Mouse (Mus musculus) hindbrain, embryonic 16.5 days (tissue): ENCODE measurements around the gene Cdk6. TPM values are rescaled to one million over a fixed set of nuclear protein-coding genes. Genes with fewer than 3 reads are reported as not detected.
A peak's percentile ranks its signal among the peaks of the same experiment; 100 is the strongest.

Experiments used
- ATAC-seq: fragments of 200-750 bp; cut with Nextera tagmentation; 2 replicates; pipeline ENCODE4 v1.8.0; 2017; ENCODE audit warnings: moderate TSS enrichment, moderate library complexity
- H3K27ac ChIP-seq: fragments of 300-500 bp; sonication (generic); 2 replicates; pipeline ENCODE4 v1.5.1; 2014; ENCODE audit warnings: low read depth, mild to moderate bottlenecking, control low read depth, low read length, moderate library complexity
- H3K27me3 ChIP-seq: fragments of 300-500 bp; sonication (generic); replicated peaks from 2 replicates; pipeline ENCODE4 v1.6.1; 2014; ENCODE audit warnings: low read length; ENCODE audit not compliant: control insufficient read depth, insufficient read depth
- H3K36me3 ChIP-seq: fragments of 300-500 bp; sonication (generic); 2 replicates; pipeline ENCODE4 v1.6.1; 2014; ENCODE audit warnings: mild to moderate bottlenecking, low read length, moderate library complexity, mixed read lengths; ENCODE audit not compliant: control insufficient read depth, insufficient read depth
- H3K4me1 ChIP-seq: fragments of 300-500 bp; sonication (generic); 2 replicates; pipeline ENCODE4 v1.6.1; 2014; ENCODE audit warnings: low read depth, low read length; ENCODE audit not compliant: control insufficient read depth, insufficient read depth
- H3K4me2 ChIP-seq: fragments of 300-500 bp; sonication (generic); 2 replicates; pipeline ENCODE4 v1.6.1; 2014; ENCODE audit warnings: mild to moderate bottlenecking, low read length, control low read depth, moderate library complexity
- H3K4me3 ChIP-seq: fragments of 300-500 bp; sonication (generic); 2 replicates; pipeline ENCODE4 v1.5.1; 2014; ENCODE audit warnings: mild to moderate bottlenecking, low read length, control low read depth, moderate library complexity
- H3K9ac ChIP-seq: fragments of 300-500 bp; sonication (generic); 2 replicates; pipeline ENCODE4 v1.6.1; 2014; ENCODE audit warnings: low read depth, mild to moderate bottlenecking, control low read depth, low read length, moderate library complexity
- H3K9me3 ChIP-seq: fragments of 300-500 bp; sonication (generic); 2 replicates; pipeline ENCODE4 v1.6.1; 2014; ENCODE audit warnings: mild to moderate bottlenecking, low read length, moderate library complexity; ENCODE audit not compliant: control insufficient read depth
- WGBS: fragments of 180-500 bp; shearing (Covaris S2); extraction: QIAGEN DNeasy Blood & Tissue Kit; methylation state at CpG from one replicate; pipeline ENCODE4 v1.1.7; 2014; 5-methylcytosine and 5-hydroxymethylcytosine counted together
- polyA plus RNA-seq: library from polyadenylated mRNA; unstranded; fragments of >200 nt; fragmentation: Nextera tagmentation; extraction: Ambion mirVana; gene quantifications from 2 replicates; pipeline ENCODE4 v1.2.1, GENCODE M21; 2015

The Cdk6 gene
- polyA plus RNA-seq, 1 experiment from 2014 or later = 13.9 TPM

DNA sequence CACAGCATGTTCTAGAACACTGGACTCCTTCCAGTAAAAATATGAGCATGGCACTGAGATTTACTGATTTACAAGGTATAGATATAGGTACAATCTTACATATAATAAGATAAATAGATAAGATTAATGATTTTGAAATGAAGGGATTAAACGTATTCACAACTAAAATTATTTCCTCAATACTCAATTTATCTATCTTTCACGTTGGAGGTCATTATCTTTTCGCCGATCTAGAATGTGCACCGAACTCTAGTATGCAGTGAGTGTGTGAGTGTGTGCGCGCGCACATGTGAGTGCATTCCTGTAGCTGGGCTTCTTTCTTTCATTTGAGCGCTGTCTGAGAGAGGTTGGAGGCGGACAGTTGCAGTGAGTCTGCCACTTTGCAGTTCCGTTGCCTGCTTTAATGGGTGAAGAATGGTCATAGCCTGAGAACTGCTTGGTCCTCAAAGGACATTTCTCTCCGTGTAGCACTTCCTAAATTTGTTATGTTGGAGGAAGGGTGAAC, 13.8 kb downstream of the Cdk6 start:
- no peak overlapping the region for H3K27ac ChIP-seq
- H3K4me3 ChIP-seq = no peak overlapping the region

DNA sequence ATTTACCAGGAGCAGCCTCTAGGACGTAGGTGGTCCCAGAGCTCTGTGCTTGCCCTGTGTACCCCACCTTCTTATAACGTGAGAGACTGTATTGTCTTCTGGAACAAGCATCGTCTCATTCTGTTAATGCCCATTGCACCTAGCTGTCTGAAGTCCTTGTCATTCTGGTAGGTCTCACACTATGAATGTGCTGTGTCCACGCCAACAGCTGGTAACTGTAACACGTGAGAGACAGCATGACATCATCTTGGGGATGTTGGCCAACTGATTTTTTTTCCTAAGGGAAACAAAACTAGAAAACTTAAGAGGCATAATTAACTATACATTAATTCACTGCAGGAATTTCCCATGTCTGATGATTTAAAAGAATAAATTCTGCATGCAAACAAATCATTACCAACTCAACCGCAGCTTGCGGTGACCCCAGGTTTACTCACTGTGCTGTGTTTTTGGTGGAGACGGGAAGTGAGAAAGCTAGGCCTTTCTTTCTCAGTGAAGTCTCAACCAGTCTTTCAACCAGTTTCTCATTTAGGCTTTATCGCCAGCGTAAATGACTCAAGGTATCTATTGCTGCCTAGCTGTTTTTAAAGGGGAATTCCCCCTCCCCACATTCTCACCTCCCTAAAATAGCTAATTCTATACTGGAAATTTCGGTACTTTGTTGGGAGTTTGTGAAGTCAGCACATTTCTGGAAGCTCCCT, 14.4 kb downstream of the Cdk6 start:
- Histone ChIP-seq H3K4me3 (no peak overlapping the region), H3K9ac (no peak overlapping the region), H3K9me3 (no peaks in the 10 kb centered on the region), H3K4me2 (no peak overlapping the region), H3K27ac (no peak overlapping the region), H3K27me3 (no peaks in the 10 kb centered on the region), H3K4me1 (no peaks in the 10 kb centered on the region), H3K36me3 (no peaks in the 10 kb centered on the region)
- WGBS = 70% methylated on average over 11 of the region's 11 CpGs
- 0 out of 2 replicates have a peak, but pooled peaks have one; percentile 27 for ATAC-seq

More for the DNA sequence above, 13.8 kb downstream of the Cdk6 start:
- Histone ChIP-seq H3K36me3 (no peaks in the 10 kb centered on the region), H3K27me3 (no peaks in the 10 kb centered on the region), H3K9ac (no peak overlapping the region), H3K4me2 (no peak overlapping the region), H3K9me3 (no peaks in the 10 kb centered on the region), H3K4me1 (no peaks in the 10 kb centered on the region)
- ATAC-seq = no peak
- 91% methylated on average over 12 of the region's 12 CpGs for WGBS

GRCm38 (mm10) chr5:3356261-3356778, 15.0 kb downstream of the Cdk6 start:
- H3K9me3 ChIP-seq = no peaks in the 10 kb centered on the region
- no peak for ATAC-seq
- no peak overlapping the region for H3K4me3 ChIP-seq
- 73% methylated on average over 10 of the region's 10 CpGs for WGBS
- no peaks in the 10 kb centered on the region for H3K36me3 ChIP-seq
- H3K27me3 ChIP-seq = no peaks in the 10 kb centered on the region
- H3K4me1 ChIP-seq = no peaks in the 10 kb centered on the region
- no peak overlapping the region for H3K27ac ChIP-seq
- no peak overlapping the region for H3K4me2 ChIP-seq
- no peak overlapping the region for H3K9ac ChIP-seq

DNA sequence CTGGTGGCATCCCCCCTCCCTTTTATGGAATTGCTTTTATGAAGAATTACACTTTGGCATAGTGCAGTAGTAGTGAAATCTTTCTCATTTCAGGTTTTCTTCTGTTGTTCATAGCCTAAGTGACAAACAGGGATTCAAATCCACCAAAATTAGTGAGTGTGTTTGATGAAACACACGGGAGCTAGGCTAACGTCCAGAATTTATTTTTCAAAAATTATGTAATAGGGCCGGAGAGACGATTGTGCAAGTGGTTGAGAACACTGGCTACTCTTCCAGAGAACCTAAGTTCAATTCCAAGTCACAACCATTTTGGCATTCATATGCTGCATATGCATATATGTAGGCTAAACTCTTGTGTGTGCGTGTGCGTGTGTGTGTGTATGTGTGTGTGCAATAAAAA, 16.2 kb downstream of the Cdk6 start:
- Histone ChIP-seq H3K36me3 (no peaks in the 10 kb centered on the region), H3K4me1 (no peaks in the 10 kb centered on the region), H3K4me2 (no peak overlapping the region), H3K4me3 (no peak overlapping the region), H3K9me3 (no peaks in the 10 kb centered on the region), H3K9ac (no peak overlapping the region), H3K27ac (no peak overlapping the region), H3K27me3 (no peaks in the 10 kb centered on the region)
- ATAC-seq = no peak
- WGBS = 94% methylated on average over 6 of the region's 6 CpGs

- Histone ChIP-seq H3K4me3 (no peak overlapping the region), H3K27me3 (no peaks in the 10 kb centered on the region), H3K9ac (no peak overlapping the region), H3K27ac (no peak overlapping the region), H3K4me1 (no peaks in the 10 kb centered on the region), H3K4me2 (no peak overlapping the region), H3K36me3 (no peaks in the 10 kb centered on the region), H3K9me3 (no peaks in the 10 kb centered on the region)
- 80% methylated on average over 5 of the region's 5 CpGs for WGBS
- ATAC-seq = no peak
Measured at GRCm38 (mm10) chr5:3358687-3359520, 17.6 kb downstream of the Cdk6 start.

GRCm38 (mm10) chr5:3359914-3360313, 18.6 kb downstream of the Cdk6 start:
- no peaks in the 10 kb centered on the region for H3K9me3 ChIP-seq
- no peak overlapping the region for H3K4me3 ChIP-seq
- no peaks in the 10 kb centered on the region for H3K36me3 ChIP-seq
- no peak overlapping the region for H3K4me2 ChIP-seq
- H3K4me1 ChIP-seq = no peaks in the 10 kb centered on the region
- no peak overlapping the region for H3K9ac ChIP-seq
- H3K27ac ChIP-seq = no peak overlapping the region
- no peak for ATAC-seq
- 83% methylated on average over 7 of the region's 7 CpGs for WGBS
- no peaks in the 10 kb centered on the region for H3K27me3 ChIP-seq

GRCm38 (mm10) chr5:3361252-3361651, 20.0 kb downstream of the Cdk6 start:
- Histone ChIP-seq H3K9me3 (no peaks in the 10 kb centered on the region), H3K9ac (no peak overlapping the region), H3K4me1 (no peaks in the 10 kb centered on the region), H3K27me3 (no peaks in the 10 kb centered on the region), H3K4me3 (no peak overlapping the region), H3K4me2 (no peak overlapping the region), H3K27ac (no peak overlapping the region), H3K36me3 (no peaks in the 10 kb centered on the region)
- ATAC-seq = no peak
- WGBS = 90% methylated on average over 5 of the region's 5 CpGs

DNA sequence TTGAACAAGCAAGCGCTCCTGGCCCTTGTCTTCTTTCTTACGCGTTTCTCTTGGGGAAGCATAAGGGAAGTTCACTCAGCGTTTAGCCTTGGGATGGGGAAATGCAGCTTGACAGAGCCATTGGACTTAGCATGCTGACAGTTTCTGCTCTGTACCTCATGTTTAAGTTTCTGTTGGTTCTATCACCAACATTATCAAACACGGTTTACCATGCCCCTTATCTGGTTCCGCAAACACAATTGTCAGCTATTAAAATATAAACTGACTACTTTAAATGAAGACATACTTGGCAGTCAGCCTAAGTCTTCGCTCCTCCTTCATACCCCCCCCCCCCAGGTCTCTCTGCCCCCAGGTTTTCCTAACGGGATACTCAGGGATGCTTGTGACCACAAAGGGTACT, 20.8 kb downstream of the Cdk6 start:
- Histone ChIP-seq H3K27ac (no peak overlapping the region), H3K27me3 (no peaks in the 10 kb centered on the region), H3K4me3 (no peak overlapping the region), H3K9ac (no peak overlapping the region), H3K36me3 (no peaks in the 10 kb centered on the region), H3K9me3 (no peaks in the 10 kb centered on the region), H3K4me2 (no peak overlapping the region), H3K4me1 (no peaks in the 10 kb centered on the region)
- no peak for ATAC-seq
- 92% methylated on average over 8 of the region's 8 CpGs for WGBS
